8 mouse cellular contexts compared by ENCODE assay signal in the genomic region with DNA sequence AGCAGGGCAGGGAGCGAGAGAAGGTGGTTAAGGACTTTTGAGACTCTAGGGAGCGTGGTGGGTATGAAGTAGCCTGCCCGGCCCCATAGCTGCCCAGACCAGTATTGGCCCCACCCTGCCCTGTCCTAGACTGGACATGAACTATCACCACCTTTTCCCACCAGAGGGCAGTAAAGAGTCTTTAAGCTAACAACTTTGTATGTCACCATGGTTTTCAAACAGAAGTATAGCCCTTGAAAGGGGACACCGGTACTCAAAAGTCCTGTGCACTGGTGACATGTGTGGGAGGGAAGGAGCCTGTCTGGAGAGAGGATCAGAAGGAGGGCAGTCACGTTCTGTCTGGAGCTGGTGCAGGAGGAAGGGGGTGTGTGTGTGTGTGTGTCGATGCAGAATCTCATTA. TPM values are rescaled to one million over a fixed set of nuclear protein-coding genes. Genes with fewer than 3 reads are reported as not detected.
DNase-seq lines count a peak whose midpoint lies in the region; ATAC-seq lines count a peak whose summit lies in the region.

No protein-coding gene starts in this region.

- peak; percentile 98 for DNase-seq in midbrain, embryonic 11.5 days (ENCODE audit: low spot score, missing footprints)
- DNase-seq in T-cell, adult 2 months (ENCODE audit: low spot score) = peak; percentile 36
- DNase-seq in embryo, embryonic 9.5 days (ENCODE audit: extremely low spot score) = peak; percentile 80
- DNase-seq in heart, postnatal 36 days = peak; percentile 58 to 61
- DNase-seq in left cerebral cortex, postnatal 25 days (ENCODE audit: low spot score in 2 of 2) = peak; percentile 34 to 47
- no peak for DNase-seq in right cerebral cortex, postnatal 36 days (ENCODE audit: low spot score in 2 of 2)

- no peak overlapping the region for H3K4me3 ChIP-seq in midbrain, embryonic 11.5 days (ENCODE audit: low read depth, low read length)
- no peak overlapping the region for H3K4me3 ChIP-seq in midbrain, embryonic 16.5 days (ENCODE audit: low read depth, low read length)
- no peak overlapping the region for H3K4me3 ChIP-seq in midbrain, embryonic 12.5 days

- H3K36me3 ChIP-seq in midbrain, embryonic 11.5 days (ENCODE audit: control insufficient read depth, insufficient read depth, low read length) = peaks cover 3% of the 10 kb centered on the region; the same call in 1 of the 2 replicates
- no peaks in the 10 kb centered on the region for H3K36me3 ChIP-seq in midbrain, embryonic 16.5 days (ENCODE audit: control insufficient read depth, insufficient read depth, low read length)
- H3K36me3 ChIP-seq in midbrain, embryonic 12.5 days = peaks cover 13% of the 10 kb centered on the region

- H3K4me1 ChIP-seq in midbrain, embryonic 11.5 days (ENCODE audit: control insufficient read depth, insufficient read depth, low read length) = peaks cover 3% of the 10 kb centered on the region
- peaks cover 17% of the 10 kb centered on the region for H3K4me1 ChIP-seq in midbrain, embryonic 16.5 days (ENCODE audit: control insufficient read depth, insufficient read depth, low read length)
- H3K4me1 ChIP-seq in midbrain, embryonic 12.5 days = peaks cover 16% of the 10 kb centered on the region

- no peaks in the 10 kb centered on the region for H3K9me3 ChIP-seq in midbrain, embryonic 11.5 days (ENCODE audit: control insufficient read depth, low read length)
- H3K9me3 ChIP-seq in midbrain, embryonic 16.5 days (replicated peaks; ENCODE audit: control insufficient read depth, low read length, poor library complexity, severe bottlenecking) = no peaks in the 10 kb centered on the region
- no peaks in the 10 kb centered on the region for H3K9me3 ChIP-seq in midbrain, embryonic 12.5 days

- WGBS in midbrain, embryonic 11.5 days = 34% methylated on average over 6 of the region's 6 CpGs
- 36% methylated on average over 6 of the region's 6 CpGs for WGBS in midbrain, embryonic 16.5 days
- 35% methylated on average over 6 of the region's 6 CpGs for WGBS in midbrain, embryonic 12.5 days

- no peaks in the 10 kb centered on the region for H3K27me3 ChIP-seq in midbrain, embryonic 11.5 days (ENCODE audit: control insufficient read depth, insufficient read depth, low read length)
- no peaks in the 10 kb centered on the region for H3K27me3 ChIP-seq in midbrain, embryonic 16.5 days (ENCODE audit: control insufficient read depth, insufficient read depth, low read depth, low read length)
- peaks cover 7% of the 10 kb centered on the region for H3K27me3 ChIP-seq in midbrain, embryonic 12.5 days

- ATAC-seq in midbrain, embryonic 11.5 days (ENCODE audit: low FRiP score) = peak; percentile 59; the same call in 1 of the 2 replicates
- ATAC-seq in midbrain, embryonic 16.5 days = no peak
- ATAC-seq in midbrain, embryonic 12.5 days (ENCODE audit: low FRiP score, low read depth) = peak; percentile 67; the same call in 1 of the 2 replicates

- H3K9ac ChIP-seq in midbrain, embryonic 11.5 days (ENCODE audit: low read length) = no peak overlapping the region
- no peak overlapping the region for H3K9ac ChIP-seq in midbrain, embryonic 16.5 days (ENCODE audit: low read depth, low read length)
- H3K9ac ChIP-seq in midbrain, embryonic 12.5 days (replicated peaks) = no peak overlapping the region

- no peak overlapping the region for H3K4me2 ChIP-seq in midbrain, embryonic 11.5 days
- no peak overlapping the region for H3K4me2 ChIP-seq in midbrain, embryonic 16.5 days (ENCODE audit: low read length)
- H3K4me2 ChIP-seq in midbrain, embryonic 12.5 days (replicated peaks) = no peak overlapping the region

- intact Hi-C loops in heart, postnatal 36 days (cut with DNase I) = loop anchor here (1.0 kb wide), 2 partner anchors 42 to 46 kb away; no protein-coding TSS in a partner anchor
- intact Hi-C loops in left cerebral cortex, postnatal 25 days (cut with DNase I) = loop anchor here (2.0 kb wide), 1 partner anchor 42 kb away; no protein-coding TSS in a partner anchor

- H3K27ac ChIP-seq in midbrain, embryonic 11.5 days (ENCODE audit: low read depth, low read length) = no peak overlapping the region
- no peak overlapping the region for H3K27ac ChIP-seq in midbrain, embryonic 16.5 days (ENCODE audit: low read length)
- no peak overlapping the region for H3K27ac ChIP-seq in midbrain, embryonic 12.5 days (replicated peaks)

RNA-seq across cellular contexts. Expression of gene Gaa, which starts 18.7 kb away (rescaled TPM):
- 15.5 and 19.0 TPM in 2 replicates for polyA plus RNA-seq in midbrain, embryonic 11.5 days (2014; fragmentation: Nextera tagmentation; extraction: Ambion mirVana)
- polyA plus RNA-seq in midbrain, embryonic 16.5 days (2015; fragmentation: Nextera tagmentation; extraction: Ambion mirVana) = 102 and 120 TPM in 2 replicates
- 10 to 100 TPM; 79.4 to 86.8 TPM for total RNA-seq in heart, postnatal 36 days (2021)
- 100 to 1,000 TPM; 232 to 233 TPM for total RNA-seq in left cerebral cortex, postnatal 25 days (2021)
- 40.6 and 42.1 TPM in 2 replicates for polyA plus RNA-seq in midbrain, embryonic 12.5 days (2016; fragmentation: Nextera tagmentation; extraction: Ambion mirVana)

RNA-seq across cellular contexts. Expression of gene Ccdc40, which starts 20.6 kb away (rescaled TPM):
- polyA plus RNA-seq in midbrain, embryonic 11.5 days (2014; fragmentation: Nextera tagmentation; extraction: Ambion mirVana) = 18.6 and 18.9 TPM in 2 replicates
- polyA plus RNA-seq in midbrain, embryonic 16.5 days (2015; fragmentation: Nextera tagmentation; extraction: Ambion mirVana) = 18.0 and 20.1 TPM in 2 replicates
- total RNA-seq in heart, postnatal 36 days (2021) = under 1 TPM in 1 of 2 experiments, not detected in 1; 0.38 TPM
- total RNA-seq in left cerebral cortex, postnatal 25 days (2021) = 1 to 10 TPM in 1 of 2 experiments, under 1 TPM in 1; 0.98 to 1.4 TPM
- 18.6 and 24.1 TPM in 2 replicates for polyA plus RNA-seq in midbrain, embryonic 12.5 days (2016; fragmentation: Nextera tagmentation; extraction: Ambion mirVana)

RNA-seq across cellular contexts. Expression of gene Tbc1d16, which starts 20.7 kb away (rescaled TPM):
- 13.3 and 15.2 TPM in 2 replicates for polyA plus RNA-seq in midbrain, embryonic 11.5 days (2014; fragmentation: Nextera tagmentation; extraction: Ambion mirVana)
- 47.7 and 56.7 TPM in 2 replicates for polyA plus RNA-seq in midbrain, embryonic 16.5 days (2015; fragmentation: Nextera tagmentation; extraction: Ambion mirVana)
- 10 to 100 TPM; 57.7 to 67.8 TPM for total RNA-seq in heart, postnatal 36 days (2021)
- 10 to 100 TPM; 32.1 to 40.9 TPM for total RNA-seq in left cerebral cortex, postnatal 25 days (2021)
- polyA plus RNA-seq in midbrain, embryonic 12.5 days (2016; fragmentation: Nextera tagmentation; extraction: Ambion mirVana) = 30.9 and 35.1 TPM in 2 replicates

RNA-seq across cellular contexts. Expression of gene Eif4a3, which starts 50.9 kb away (rescaled TPM):
- polyA plus RNA-seq in midbrain, embryonic 11.5 days (2014; fragmentation: Nextera tagmentation; extraction: Ambion mirVana) = 389 and 409 TPM in 2 replicates
- 228 and 237 TPM in 2 replicates for polyA plus RNA-seq in midbrain, embryonic 16.5 days (2015; fragmentation: Nextera tagmentation; extraction: Ambion mirVana)
- 10 to 100 TPM; 64.4 to 72.8 TPM for total RNA-seq in heart, postnatal 36 days (2021)
- total RNA-seq in left cerebral cortex, postnatal 25 days (2021) = 10 to 100 TPM; 72.1 to 79.0 TPM
- 326 and 341 TPM in 2 replicates for polyA plus RNA-seq in midbrain, embryonic 12.5 days (2016; fragmentation: Nextera tagmentation; extraction: Ambion mirVana)

RNA-seq across cellular contexts. Expression of gene Card14, which starts 58.6 kb away (rescaled TPM):
- polyA plus RNA-seq in midbrain, embryonic 11.5 days (2014; fragmentation: Nextera tagmentation; extraction: Ambion mirVana) = not detected in 2 replicates
- polyA plus RNA-seq in midbrain, embryonic 16.5 days (2015; fragmentation: Nextera tagmentation; extraction: Ambion mirVana) = 0.29 and 0.38 TPM in 2 replicates
- under 1 TPM; 0.06 to 0.16 TPM for total RNA-seq in heart, postnatal 36 days (2021)
- total RNA-seq in left cerebral cortex, postnatal 25 days (2021) = under 1 TPM; 0.14 to 0.18 TPM
- 0.06 and 0.10 TPM in 2 replicates for polyA plus RNA-seq in midbrain, embryonic 12.5 days (2016; fragmentation: Nextera tagmentation; extraction: Ambion mirVana)

Comparison
In these comparisons a context has a peak if more than half of its experiments do, and no peak if none do; other contexts are left out.
1. DNase-seq: peak in midbrain, embryonic 11.5 days (single experiment), T-cell, adult 2 months (single experiment), embryo, embryonic 9.5 days (single experiment), heart, postnatal 36 days (2 of 2) and left cerebral cortex, postnatal 25 days (2 of 2); none in right cerebral cortex, postnatal 36 days (0 of 2).